Mouse (Mus musculus): ENCODE data around the gene Clec3b. TPM values are rescaled to one million over a fixed set of nuclear protein-coding genes. Genes with fewer than 3 reads are reported as not detected.

Clec3b gene
- total RNA-seq (2012; rRNA removed) = 0.32 TPM in 1 of 2 replicates, not detected in the other

- Histone ChIP-seq H3K4me3 (ENCODE audit: insufficient read depth in 1 of 2, low read depth in 1 of 2, low read length in 2 of 2, poor library complexity in 1 of 2, severe bottlenecking in 1 of 2) (no peak within 1 kb of the TSS), H3K4me1 (ENCODE audit: control insufficient read depth in 2 of 2, insufficient read depth in 2 of 2, low read length in 2 of 2, poor library complexity in 1 of 2) (no peaks in the 10 kb centered on the region), H3K9ac (ENCODE audit: insufficient read depth, low read depth, low read length, poor library complexity, severe bottlenecking) (no peak within 1 kb of the TSS), H3K27ac (ENCODE audit: insufficient read depth, low read depth, low read length, poor library complexity, severe bottlenecking) (no peak within 1 kb of the TSS), H3K36me3 (ENCODE audit: control insufficient read depth, insufficient read depth, low read length, poor library complexity, severe bottlenecking) (no peaks in the 10 kb centered on the region), H3K9me3 (ENCODE audit: control insufficient read depth, insufficient read depth, low read depth, low read length) (no peaks in the 10 kb centered on the region; the same call in 1 of the 2 replicates)
- TF ChIP-seq CHD2 (IDR thresholded peaks at IDR 0.05; ENCODE audit: low read depth, low read length) = no peak
- no peak for TF ChIP-seq MAFK (IDR thresholded peaks at IDR 0.05; ENCODE audit: insufficient read depth, low read depth, low read length)
- no peak for TF ChIP-seq ZNF384 (IDR thresholded peaks at IDR 0.05; ENCODE audit: low read depth, low read length)
- TF ChIP-seq HCFC1 (IDR thresholded peaks at IDR 0.05; ENCODE audit: borderline replicate concordance, insufficient read depth, low read length) = no peak
- TF ChIP-seq ZC3H11A (IDR thresholded peaks at IDR 0.05; ENCODE audit: borderline replicate concordance, low read depth, low read length) = no peak
- in situ Hi-C loops (cut with MboI; ENCODE audit: low sequenced_read_pairs in 2 of 2, unreplicated experiment in 2 of 2) = loop anchor here in 1 of 2 experiments (10.0 kb wide), 1 partner anchor 374 kb away; the partner anchor contains the start of gene Sacm1l
- DNase-seq (ENCODE audit: low read depth, low spot score) = no peak
These were observed at the start of gene Clec3b for GRCm38 (mm10) chr9:123150241-123151020. Clec3b (plus strand) TSS chr9:123150946.

GRCm38 (mm10) chr9:123103425-123103824, 47.3 kb upstream of the Clec3b start:
- Histone ChIP-seq H3K27ac (ENCODE audit: insufficient read depth, low read depth, low read length, poor library complexity, severe bottlenecking) (no peak overlapping the region), H3K9ac (ENCODE audit: insufficient read depth, low read depth, low read length, poor library complexity, severe bottlenecking) (no peak overlapping the region), H3K36me3 (ENCODE audit: control insufficient read depth, insufficient read depth, low read length, poor library complexity, severe bottlenecking) (peaks cover 17% of the 10 kb centered on the region), H3K9me3 (ENCODE audit: control insufficient read depth, insufficient read depth, low read depth, low read length) (no peaks in the 10 kb centered on the region), H3K4me3 (ENCODE audit: insufficient read depth in 1 of 2, low read depth in 1 of 2, low read length in 2 of 2, poor library complexity in 1 of 2, severe bottlenecking in 1 of 2) (no peak overlapping the region), H3K4me1 (ENCODE audit: control insufficient read depth in 2 of 2, insufficient read depth in 2 of 2, low read length in 2 of 2, poor library complexity in 1 of 2) (no peaks in the 10 kb centered on the region)
- in situ Hi-C loops (cut with MboI; ENCODE audit: low sequenced_read_pairs in 2 of 2, unreplicated experiment in 2 of 2) = no loop called here
- no peak for TF ChIP-seq ZNF384 (IDR thresholded peaks at IDR 0.05; ENCODE audit: low read depth, low read length)
- no peak for TF ChIP-seq ZC3H11A (IDR thresholded peaks at IDR 0.05; ENCODE audit: borderline replicate concordance, low read depth, low read length)
- no peak for TF ChIP-seq CHD2 (IDR thresholded peaks at IDR 0.05; ENCODE audit: low read depth, low read length)
- TF ChIP-seq MAFK (IDR thresholded peaks at IDR 0.05; ENCODE audit: insufficient read depth, low read depth, low read length) = no peak
- TF ChIP-seq HCFC1 (IDR thresholded peaks at IDR 0.05; ENCODE audit: borderline replicate concordance, insufficient read depth, low read length) = no peak
- DNase-seq (ENCODE audit: low read depth, low spot score) = no peak

DNA sequence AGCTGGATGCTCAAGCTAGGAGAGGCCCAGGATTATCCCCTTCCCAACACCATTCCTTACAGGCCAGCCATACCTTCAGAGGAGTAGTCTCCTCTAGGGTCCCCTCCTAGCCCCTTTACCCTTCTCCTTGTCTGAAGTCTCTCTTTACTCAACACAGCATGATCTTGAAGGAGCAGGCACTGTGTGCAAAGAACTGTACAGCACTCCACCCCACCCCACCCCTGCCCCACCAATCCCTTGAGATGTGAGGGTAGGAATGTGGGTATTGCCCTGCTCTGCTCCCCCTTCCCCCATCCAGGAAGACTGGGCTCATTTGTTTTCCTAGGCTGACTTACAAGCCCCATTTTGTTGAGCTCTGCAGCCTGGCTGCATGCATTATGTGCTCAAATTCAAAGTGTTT, 46.4 kb upstream of the Clec3b start:
- TF ChIP-seq HCFC1 (IDR thresholded peaks at IDR 0.05; ENCODE audit: borderline replicate concordance, insufficient read depth, low read length) = no peak
- TF ChIP-seq ZNF384 (IDR thresholded peaks at IDR 0.05; ENCODE audit: low read depth, low read length) = no peak
- TF ChIP-seq ZC3H11A (IDR thresholded peaks at IDR 0.05; ENCODE audit: borderline replicate concordance, low read depth, low read length) = no peak
- TF ChIP-seq MAFK (IDR thresholded peaks at IDR 0.05; ENCODE audit: insufficient read depth, low read depth, low read length) = no peak
- no peak for TF ChIP-seq CHD2 (IDR thresholded peaks at IDR 0.05; ENCODE audit: low read depth, low read length)
- peaks cover 15% of the 10 kb centered on the region for H3K36me3 ChIP-seq (ENCODE audit: control insufficient read depth, insufficient read depth, low read length, poor library complexity, severe bottlenecking)
- no peak for DNase-seq (ENCODE audit: low read depth, low spot score)
- in situ Hi-C loops (cut with MboI; ENCODE audit: low sequenced_read_pairs in 2 of 2, unreplicated experiment in 2 of 2) = no loop called here
- no peaks in the 10 kb centered on the region for H3K9me3 ChIP-seq (ENCODE audit: control insufficient read depth, insufficient read depth, low read depth, low read length)
- H3K9ac ChIP-seq (ENCODE audit: insufficient read depth, low read depth, low read length, poor library complexity, severe bottlenecking) = no peak overlapping the region
- H3K27ac ChIP-seq (ENCODE audit: insufficient read depth, low read depth, low read length, poor library complexity, severe bottlenecking) = no peak overlapping the region
- H3K4me3 ChIP-seq (ENCODE audit: insufficient read depth in 1 of 2, low read depth in 1 of 2, low read length in 2 of 2, poor library complexity in 1 of 2, severe bottlenecking in 1 of 2) = no peak overlapping the region
- no peaks in the 10 kb centered on the region for H3K4me1 ChIP-seq (ENCODE audit: control insufficient read depth in 2 of 2, insufficient read depth in 2 of 2, low read length in 2 of 2, poor library complexity in 1 of 2)

DNA sequence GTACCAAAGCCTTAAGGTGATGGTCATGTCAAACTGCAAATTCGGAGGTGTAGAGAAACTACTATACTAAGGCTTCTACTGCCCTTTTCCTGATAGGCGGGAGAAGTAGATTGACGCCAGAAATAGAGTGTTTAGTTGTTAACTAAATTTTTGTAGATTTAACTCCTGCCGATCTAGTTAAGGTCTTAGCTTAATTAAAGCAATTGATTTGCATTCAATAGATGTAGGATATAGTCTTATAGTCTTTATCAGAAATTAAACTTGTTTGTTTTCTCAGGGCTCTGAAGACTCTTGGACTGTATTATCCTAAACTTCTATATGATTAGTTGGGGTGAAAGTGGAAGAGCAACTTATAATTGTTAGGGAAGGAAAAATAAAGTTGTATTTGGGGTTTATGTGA, 43.6 kb upstream of the Clec3b start:
- no peak for DNase-seq (ENCODE audit: low read depth, low spot score)
- Histone ChIP-seq H3K9ac (ENCODE audit: insufficient read depth, low read depth, low read length, poor library complexity, severe bottlenecking) (no peak overlapping the region), H3K4me1 (ENCODE audit: control insufficient read depth in 2 of 2, insufficient read depth in 2 of 2, low read length in 2 of 2, poor library complexity in 1 of 2) (0 out of 4 replicates have a peak, but pooled peaks cover 0 to 1% of the 10 kb centered on the region in 2 experiments), H3K9me3 (ENCODE audit: control insufficient read depth, insufficient read depth, low read depth, low read length) (no peaks in the 10 kb centered on the region), H3K4me3 (ENCODE audit: insufficient read depth in 1 of 2, low read depth in 1 of 2, low read length in 2 of 2, poor library complexity in 1 of 2, severe bottlenecking in 1 of 2) (no peak overlapping the region), H3K36me3 (ENCODE audit: control insufficient read depth, insufficient read depth, low read length, poor library complexity, severe bottlenecking) (peaks cover 3% of the 10 kb centered on the region; the same call in 1 of the 2 replicates), H3K27ac (ENCODE audit: insufficient read depth, low read depth, low read length, poor library complexity, severe bottlenecking) (no peak overlapping the region)
- in situ Hi-C loops (cut with MboI; ENCODE audit: low sequenced_read_pairs in 2 of 2, unreplicated experiment in 2 of 2) = no loop called here
- no peak for TF ChIP-seq ZC3H11A (IDR thresholded peaks at IDR 0.05; ENCODE audit: borderline replicate concordance, low read depth, low read length)
